Mouse (Mus musculus): ENCODE measurements around the gene Gm3755. TPM values are rescaled to one million over a fixed set of nuclear protein-coding genes. Genes with fewer than 3 reads are reported as not detected.
"Not testable (repeated sequence)": the region's sequence is repeated elsewhere in the genome, so short reads cannot be mapped to it uniquely, and the experiment has no call there.

Gene Gm3755
- not detected in 2 replicates for polyA plus RNA-seq (2016; fragmentation: Nextera tagmentation; extraction: Ambion mirVana)

DNA sequence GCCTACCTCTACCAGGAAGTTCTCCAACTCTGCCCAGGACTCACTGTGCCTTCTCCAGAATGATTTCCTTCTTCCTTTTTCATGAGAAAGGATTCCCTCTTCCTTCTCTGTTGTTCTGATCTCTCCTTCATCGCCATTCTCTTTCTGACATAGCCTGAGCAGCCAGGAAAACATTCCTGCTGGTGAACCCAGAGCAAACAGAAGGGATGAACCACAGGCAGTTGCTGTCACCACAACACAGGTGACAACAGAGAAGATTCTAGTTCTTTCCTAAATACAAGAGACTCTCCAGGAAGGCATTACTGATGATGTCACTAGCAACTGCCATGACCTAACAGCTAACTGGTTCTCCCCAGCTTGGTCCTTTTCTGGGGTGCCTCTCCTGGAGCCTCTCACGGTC, at the start of gene Gm3755:
TSS of gene Gm3755 (minus strand) at position 101 of the 400 bp plus-strand sequence.
- WGBS: no CpG with 5 or more reads among the region's 2 CpGs
- not testable (repeated sequence) for DNase-seq (ENCODE audit: low spot score)

DNA sequence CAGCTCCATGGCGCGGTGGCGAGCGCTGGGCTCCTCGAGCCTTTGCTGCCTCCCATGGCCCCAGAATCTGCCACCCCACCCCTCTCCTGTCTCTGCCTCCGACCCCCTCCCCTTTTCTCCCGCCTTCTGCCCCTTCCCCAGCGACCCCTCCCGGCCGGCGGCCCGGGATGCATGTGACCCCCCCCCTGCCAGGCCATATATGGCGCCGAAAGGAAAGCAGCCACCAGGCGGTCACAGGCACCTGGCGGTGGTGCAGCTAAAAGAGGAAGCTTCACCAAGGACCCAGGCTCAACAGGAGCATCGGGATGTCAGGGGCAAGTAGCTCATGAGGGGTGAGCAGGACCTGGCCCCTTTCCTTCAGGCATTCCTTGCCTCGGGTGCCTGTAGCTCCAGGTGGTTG, 38.0 kb upstream of the Gm3755 start:
- H3K9me3 ChIP-seq; H3K4me1 ChIP-seq; H3K36me3 ChIP-seq (replicated peaks); H3K27me3 ChIP-seq (replicated peaks; ENCODE audit: low read depth, poor library complexity, severe bottlenecking): not testable (repeated sequence)
- peak; percentile 56 for DNase-seq (ENCODE audit: low spot score)
- H3K27ac ChIP-seq (replicated peaks): peak overlapping the region; percentile 78
- WGBS: 1% methylated on average over 14 of the region's 18 CpGs
- H3K4me3 ChIP-seq: peak overlapping the region; percentile 55

More for the DNA sequence above, at the start of gene Gm3755:
- not testable (repeated sequence) for H3K36me3 ChIP-seq (replicated peaks); H3K27ac ChIP-seq (replicated peaks); H3K4me1 ChIP-seq; H3K27me3 ChIP-seq (replicated peaks; ENCODE audit: low read depth, poor library complexity, severe bottlenecking); H3K4me3 ChIP-seq; H3K9me3 ChIP-seq

DNA sequence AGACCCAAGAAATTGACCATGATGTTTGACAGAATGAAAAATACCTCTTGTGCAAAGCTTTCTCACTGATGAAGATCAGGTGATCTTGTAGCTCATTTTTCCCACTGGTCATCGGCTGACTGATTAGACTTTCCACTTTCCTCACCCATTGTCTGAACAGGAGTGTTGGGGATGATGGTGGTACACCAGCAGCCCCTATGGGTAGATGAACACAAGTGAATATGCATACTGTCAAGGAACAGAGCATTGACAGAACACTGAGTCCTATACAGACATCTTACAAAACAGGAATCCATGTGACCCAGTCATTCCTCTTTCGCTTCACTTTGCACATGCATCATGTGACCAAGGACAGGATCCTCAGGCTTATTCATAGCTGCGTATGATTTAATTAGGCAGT, 32.9 kb upstream of the Gm3755 start, which contains the start of gene Gm3752:
TSS of gene Gm3752 (minus strand) at position 101 of the 400 bp plus-strand sequence.
- not testable (repeated sequence) for DNase-seq (ENCODE audit: low spot score)

DNA sequence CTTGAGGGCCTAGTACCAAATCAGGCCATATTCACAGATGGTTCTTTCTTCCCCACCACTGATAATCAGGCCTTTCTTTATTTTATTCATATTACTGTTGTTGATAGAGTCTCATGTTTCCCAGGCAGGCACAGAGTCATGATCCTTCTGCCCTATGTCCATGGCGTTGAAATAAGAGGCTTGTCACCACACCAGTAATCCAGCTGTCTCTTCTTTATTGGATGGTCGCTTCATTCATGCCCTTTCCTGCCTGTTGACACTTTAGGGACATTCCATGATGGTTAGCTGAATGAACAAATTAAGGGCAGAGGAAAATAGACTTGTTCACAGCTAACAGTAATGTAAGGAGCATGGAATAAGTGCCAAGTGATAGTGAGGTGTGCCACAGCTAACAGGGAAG, 28.2 kb downstream of the Gm3755 start:
- DNase-seq (ENCODE audit: low spot score); H3K4me3 ChIP-seq; H3K4me1 ChIP-seq; H3K27me3 ChIP-seq (replicated peaks; ENCODE audit: low read depth, poor library complexity, severe bottlenecking); H3K27ac ChIP-seq (replicated peaks); H3K36me3 ChIP-seq (replicated peaks); H3K9me3 ChIP-seq: not testable (repeated sequence)
- WGBS: 80% methylated on average over 2 of the region's 2 CpGs

More for the DNA sequence above, 32.9 kb upstream of the Gm3755 start, which contains the start of gene Gm3752:
- not testable (repeated sequence) for H3K9me3 ChIP-seq; H3K27me3 ChIP-seq (replicated peaks; ENCODE audit: low read depth, poor library complexity, severe bottlenecking); H3K27ac ChIP-seq (replicated peaks); H3K4me3 ChIP-seq; H3K4me1 ChIP-seq; H3K36me3 ChIP-seq (replicated peaks)
- 75% methylated on average over 1 of the region's 3 CpGs for WGBS

Other genes starting within 250 kb of the Gm3755 start
- not detected in 2 replicates for gene Gm3727, start 186.2 kb downstream of the Gm3755 start, polyA plus RNA-seq (2016; fragmentation: Nextera tagmentation; extraction: Ambion mirVana)
- gene Gm3739, start 135.9 kb downstream of the Gm3755 start, polyA plus RNA-seq (2016; fragmentation: Nextera tagmentation; extraction: Ambion mirVana): 0.93 and 1.6 TPM in 2 replicates
- not detected in 2 replicates for gene Gm5797, start 118.5 kb downstream of the Gm3755 start, polyA plus RNA-seq (2016; fragmentation: Nextera tagmentation; extraction: Ambion mirVana)
- gene Gm8374, start 85.8 kb downstream of the Gm3755 start, polyA plus RNA-seq (2016; fragmentation: Nextera tagmentation; extraction: Ambion mirVana): not detected in 2 replicates
- 1.6 and 2.2 TPM in 2 replicates for gene Gm3752, start 32.8 kb upstream of the Gm3755 start, polyA plus RNA-seq (2016; fragmentation: Nextera tagmentation; extraction: Ambion mirVana)
- 0.47 and 0.99 TPM in 2 replicates for gene Gm3558, start 117.6 kb upstream of the Gm3755 start, polyA plus RNA-seq (2016; fragmentation: Nextera tagmentation; extraction: Ambion mirVana)
- gene Gm10338, start 144.7 kb upstream of the Gm3755 start, polyA plus RNA-seq (2016; fragmentation: Nextera tagmentation; extraction: Ambion mirVana): not detected in 2 replicates
- not detected in 2 replicates for gene Gm10128, start 193.1 kb upstream of the Gm3755 start, polyA plus RNA-seq (2016; fragmentation: Nextera tagmentation; extraction: Ambion mirVana)

All from embryonic facial prominence, embryonic 10.5 days (tissue).